Comparison of ENCODE assay signal across 8 mouse cellular contexts in genomic region chr7:79148711-79149266, GRCm38 (mm10). TPM values are rescaled to one million over a fixed set of nuclear protein-coding genes. Genes with fewer than 3 reads are reported as not detected.
DNase-seq lines count a peak whose midpoint lies in the region; ATAC-seq and TF ChIP-seq lines count a peak whose summit lies in the region.

Gene Mfge8 (minus strand): TSS chr7:79149060.

- no peaks in the 10 kb centered on the region for H3K79me2 ChIP-seq in liver, adult 2 months (ENCODE audit: control insufficient read depth, insufficient read depth, low read length)

- 0 out of 2 replicates have a peak, but pooled peaks have one; percentile 46 for ATAC-seq in erythroid progenitor cell, adult 5-6 weeks (replicated peaks; ENCODE audit: low FRiP score, poor library complexity, severe bottlenecking)
- peak; percentile 93 for ATAC-seq in heart, embryonic 12.5 days (ENCODE audit: insufficient number of reproducible peaks, low FRiP score)
- ATAC-seq in kidney, embryonic 16.5 days (ENCODE audit: low FRiP score, low TSS enrichment): peak; percentile 96
- peak; percentile 86 for ATAC-seq in monocyte, adult 5-6 weeks (replicated peaks; ENCODE audit: insufficient number of reproducible peaks, low FRiP score, low TSS enrichment, poor library complexity, severe bottlenecking)

- under 1% methylated on average over 39 of the region's 39 CpGs for WGBS in heart, embryonic 12.5 days
- WGBS in kidney, embryonic 16.5 days: 0% methylated on average over 37 of the region's 39 CpGs
- under 1% methylated on average over 39 of the region's 39 CpGs for WGBS in liver, adult 2 months

- peaks cover 27% of the 10 kb centered on the region for H3K4me1 ChIP-seq in heart, embryonic 12.5 days (replicated peaks)
- H3K4me1 ChIP-seq in kidney, embryonic 16.5 days (ENCODE audit: insufficient read depth, low read length): peaks cover 21% of the 10 kb centered on the region
- H3K4me1 ChIP-seq in liver, adult 2 months (ENCODE audit: control insufficient read depth, insufficient read depth, low read length): peaks cover 3% of the 10 kb centered on the region; the same call in 1 of the 2 replicates

- peak within 1 kb of the TSS; percentile 58 for H3K4me3 ChIP-seq in heart, embryonic 12.5 days
- peak within 1 kb of the TSS; percentile 61 for H3K4me3 ChIP-seq in kidney, embryonic 16.5 days (ENCODE audit: low read length)
- peak within 1 kb of the TSS; percentile 93 for H3K4me3 ChIP-seq in liver, adult 2 months (ENCODE audit: insufficient read depth, low read depth, low read length)

- H3K27ac ChIP-seq in heart, embryonic 12.5 days (ENCODE audit: poor library complexity, severe bottlenecking): peak within 1 kb of the TSS; percentile 70
- peak within 1 kb of the TSS; percentile 69 for H3K27ac ChIP-seq in kidney, embryonic 16.5 days (ENCODE audit: low read length)
- no peak within 1 kb of the TSS; the same call in 1 of the 2 replicates for H3K27ac ChIP-seq in liver, adult 2 months (replicated peaks; ENCODE audit: insufficient read depth, low read depth, low read length)

- peak within 1 kb of the TSS; percentile 75 for H3K9ac ChIP-seq in heart, embryonic 12.5 days
- peak within 1 kb of the TSS; percentile 71 for H3K9ac ChIP-seq in kidney, embryonic 16.5 days (replicated peaks; ENCODE audit: low read length)
- peak within 1 kb of the TSS; percentile 72 for H3K9ac ChIP-seq in liver, adult 2 months (ENCODE audit: low read depth, low read length)

- DNase-seq in CD4-positive helper T cell, adult 2 months (ENCODE audit: low read depth, low spot score): peak; percentile 75
- DNase-seq in brain, adult 2 months (ENCODE audit: low read depth, low spot score): peak; percentile 65
- DNase-seq in liver, adult 2 months (ENCODE audit: extremely low read depth, low read depth, low spot score): peak; percentile 42
- peak; percentile 84 to 85 for DNase-seq in spleen, postnatal 36 days (ENCODE audit: low spot score in 2 of 2)

- peak; percentile 66; the same call in 1 of the 2 replicates for TF ChIP-seq POLR2A in liver, adult 2 months (IDR thresholded peaks at IDR 0.05; ENCODE audit: extremely low read depth, insufficient read depth, low read length)

- peak within 1 kb of the TSS; percentile 87 for H3K4me2 ChIP-seq in heart, embryonic 12.5 days
- peak within 1 kb of the TSS; percentile 74 for H3K4me2 ChIP-seq in kidney, embryonic 16.5 days (replicated peaks; ENCODE audit: low read depth, low read length)

- H3K27me3 ChIP-seq in heart, embryonic 12.5 days (replicated peaks): no peaks in the 10 kb centered on the region
- H3K27me3 ChIP-seq in kidney, embryonic 16.5 days (ENCODE audit: insufficient read depth, low read length): no peaks in the 10 kb centered on the region
- H3K27me3 ChIP-seq in liver, adult 2 months (ENCODE audit: control insufficient read depth, insufficient read depth, low read length): no peaks in the 10 kb centered on the region

- no peak for TF ChIP-seq CTCF in liver, adult 2 months (IDR thresholded peaks at IDR 0.05; ENCODE audit: low read depth, low read length)

- H3K36me3 ChIP-seq in heart, embryonic 12.5 days: peaks cover 17% of the 10 kb centered on the region
- peaks cover 5% of the 10 kb centered on the region for H3K36me3 ChIP-seq in kidney, embryonic 16.5 days (ENCODE audit: insufficient read depth, low read length)
- H3K36me3 ChIP-seq in liver, adult 2 months (ENCODE audit: control insufficient read depth, insufficient read depth, low read length): no peaks in the 10 kb centered on the region

- no peaks in the 10 kb centered on the region for H3K9me3 ChIP-seq in heart, embryonic 12.5 days (replicated peaks)
- no peaks in the 10 kb centered on the region for H3K9me3 ChIP-seq in kidney, embryonic 16.5 days (ENCODE audit: low read length)

RNA-seq across cellular contexts. Expression of gene Mfge8, which starts in this region (rescaled TPM):
- 1.1 and 2.5 TPM in 2 replicates for total RNA-seq in erythroid progenitor cell, adult 5-6 weeks (2015; ENCODE audit: low replicate concordance)
- 5.8 TPM in 1 of 2 replicates, not detected in the other for total RNA-seq in erythroid progenitor cell, adult 5-6 weeks (2017; ENCODE audit: low replicate concordance)
- polyA plus RNA-seq in heart, embryonic 12.5 days (2016; fragmentation: Nextera tagmentation; extraction: Ambion mirVana): 263 and 264 TPM in 2 replicates
- polyA plus RNA-seq in kidney, embryonic 16.5 days (2015; fragmentation: Nextera tagmentation; extraction: Ambion mirVana): 298 and 328 TPM in 2 replicates
- total RNA-seq in liver, adult 2 months (2014; rRNA removed): 12.2 and 17.5 TPM in 2 replicates
- 13.9 and 20.4 TPM in 2 replicates for polyA plus RNA-seq in liver, adult 2 months (2012; rRNA removed)
- total RNA-seq in monocyte, adult 5-6 weeks (2017): 6.0 to 15.7 TPM (median 12.6 TPM) in 3 replicates

Comparison
In these comparisons a context has a peak if more than half of its experiments do, and no peak if none do; other contexts are left out.
1. RNA of gene Mfge8 (polyA plus RNA-seq): 298 to 328 TPM in kidney, embryonic 16.5 days and 263 to 264 TPM in heart, embryonic 12.5 days; 13.9 to 20.4 TPM in liver, adult 2 months; every median in the first group is over 10 times any median in the second.
2. ATAC-seq: peak in every context shown above with its lines; median percentile 96 in kidney, embryonic 16.5 days; 93 in heart, embryonic 12.5 days; 86 in monocyte, adult 5-6 weeks; 46 in erythroid progenitor cell, adult 5-6 weeks.
3. Peak in every context shown above with its lines, with median percentiles within 50 percentile points of each other: DNase-seq, H3K4me3 ChIP-seq and H3K9ac ChIP-seq.